Mouse (Mus musculus): Measurements from ENCODE around the gene Mtcp1. TPM values are rescaled to one million over a fixed set of nuclear protein-coding genes. Genes with fewer than 3 reads are reported as not detected.

Gene Mtcp1
- polyA plus RNA-seq, 1 experiment from 2014 or later = 7.1 TPM

- Histone ChIP-seq H3K27ac (replicated peaks; ENCODE audit: low read depth, low read length) (no peak overlapping the region), H3K36me3 (replicated peaks; ENCODE audit: control insufficient read depth, insufficient read depth, low read depth, low read length) (no peaks in the 10 kb centered on the region), H3K4me2 (ENCODE audit: low read depth, low read length) (no peak overlapping the region), H3K4me3 (ENCODE audit: low read depth, low read length) (no peak overlapping the region), H3K4me1 (ENCODE audit: control insufficient read depth, insufficient read depth, low read length) (no peaks in the 10 kb centered on the region), H3K9me3 (replicated peaks; ENCODE audit: control insufficient read depth, low read length) (no peaks in the 10 kb centered on the region), H3K27me3 (ENCODE audit: control insufficient read depth, insufficient read depth, low read length) (no peaks in the 10 kb centered on the region), H3K9ac (replicated peaks; ENCODE audit: low read length) (no peak overlapping the region)
- 85% methylated on average over 1 of the region's 1 CpGs for WGBS
- ATAC-seq (replicated peaks; ENCODE audit: insufficient number of reproducible peaks, low FRiP score, low TSS enrichment, low read depth) (no peak), DNase-seq (ENCODE audit: low spot score) (no peak)
Measured at GRCm38 (mm10) chrX:75381176-75381575, 35.2 kb downstream of the Mtcp1 start.

- Histone ChIP-seq H3K27me3 (ENCODE audit: control insufficient read depth, insufficient read depth, low read length) (no peaks in the 10 kb centered on the region), H3K27ac (replicated peaks; ENCODE audit: low read depth, low read length) (no peak overlapping the region), H3K4me3 (ENCODE audit: low read depth, low read length) (no peak overlapping the region), H3K4me1 (ENCODE audit: control insufficient read depth, insufficient read depth, low read length) (no peaks in the 10 kb centered on the region), H3K9ac (replicated peaks; ENCODE audit: low read length) (no peak overlapping the region), H3K9me3 (replicated peaks; ENCODE audit: control insufficient read depth, low read length) (no peaks in the 10 kb centered on the region), H3K36me3 (replicated peaks; ENCODE audit: control insufficient read depth, insufficient read depth, low read depth, low read length) (no peaks in the 10 kb centered on the region), H3K4me2 (ENCODE audit: low read depth, low read length) (no peak overlapping the region)
- DNase-seq (ENCODE audit: low spot score) (no peak), ATAC-seq (replicated peaks; ENCODE audit: insufficient number of reproducible peaks, low FRiP score, low TSS enrichment, low read depth) (no peak)
Measured at GRCm38 (mm10) chrX:75376815-75377214, 39.6 kb downstream of the Mtcp1 start.

GRCm38 (mm10) chrX:75372666-75373425 lies 43.5 kb downstream of the Mtcp1 start:
- ATAC-seq (replicated peaks; ENCODE audit: insufficient number of reproducible peaks, low FRiP score, low TSS enrichment, low read depth) (no peak), DNase-seq (ENCODE audit: low spot score) (no peak)
- Histone ChIP-seq H3K4me1 (ENCODE audit: control insufficient read depth, insufficient read depth, low read length) (no peaks in the 10 kb centered on the region), H3K4me3 (ENCODE audit: low read depth, low read length) (no peak overlapping the region), H3K9ac (replicated peaks; ENCODE audit: low read length) (no peak overlapping the region), H3K36me3 (replicated peaks; ENCODE audit: control insufficient read depth, insufficient read depth, low read depth, low read length) (no peaks in the 10 kb centered on the region), H3K27me3 (ENCODE audit: control insufficient read depth, insufficient read depth, low read length) (no peaks in the 10 kb centered on the region), H3K9me3 (replicated peaks; ENCODE audit: control insufficient read depth, low read length) (no peaks in the 10 kb centered on the region), H3K4me2 (ENCODE audit: low read depth, low read length) (no peak overlapping the region), H3K27ac (replicated peaks; ENCODE audit: low read depth, low read length) (no peak overlapping the region)
- WGBS = 90% methylated on average over 2 of the region's 2 CpGs

- no peak for DNase-seq (ENCODE audit: low spot score)
- Histone ChIP-seq H3K27ac (replicated peaks; ENCODE audit: low read depth, low read length) (no peak overlapping the region), H3K9ac (replicated peaks; ENCODE audit: low read length) (no peak overlapping the region), H3K4me2 (ENCODE audit: low read depth, low read length) (no peak overlapping the region), H3K4me3 (ENCODE audit: low read depth, low read length) (no peak overlapping the region), H3K9me3 (replicated peaks; ENCODE audit: control insufficient read depth, low read length) (no peaks in the 10 kb centered on the region), H3K27me3 (ENCODE audit: control insufficient read depth, insufficient read depth, low read length) (no peaks in the 10 kb centered on the region), H3K4me1 (ENCODE audit: control insufficient read depth, insufficient read depth, low read length) (no peaks in the 10 kb centered on the region), H3K36me3 (replicated peaks; ENCODE audit: control insufficient read depth, insufficient read depth, low read depth, low read length) (no peaks in the 10 kb centered on the region)
- ATAC-seq (replicated peaks; ENCODE audit: insufficient number of reproducible peaks, low FRiP score, low TSS enrichment, low read depth) = no peak
Measured at GRCm38 (mm10) chrX:75370197-75370596, 46.2 kb downstream of the Mtcp1 start.

Other genes starting within 250 kb of the Mtcp1 start
- 54.1 and 57.9 TPM in 2 replicates for gene Fundc2, start 34.2 kb downstream of the Mtcp1 start, polyA plus RNA-seq (2014; fragmentation: Nextera tagmentation; extraction: Ambion mirVana)
- gene F8, start 34.0 kb downstream of the Mtcp1 start, polyA plus RNA-seq (2014; fragmentation: Nextera tagmentation; extraction: Ambion mirVana) = 0.93 and 1.2 TPM in 2 replicates
- 23.3 and 26.2 TPM in 2 replicates for gene Cmc4, start within 50 bp of the Mtcp1 start, polyA plus RNA-seq (2014; fragmentation: Nextera tagmentation; extraction: Ambion mirVana)
- 73.9 and 75.6 TPM in 2 replicates for gene Brcc3, start within 50 bp of the Mtcp1 start, polyA plus RNA-seq (2014; fragmentation: Nextera tagmentation; extraction: Ambion mirVana)
- 212 and 232 TPM in 2 replicates for gene Vbp1, start 97.7 kb upstream of the Mtcp1 start, polyA plus RNA-seq (2014; fragmentation: Nextera tagmentation; extraction: Ambion mirVana)
- 8.2 and 8.9 TPM in 2 replicates for gene Rab39b, start 161.6 kb upstream of the Mtcp1 start, polyA plus RNA-seq (2014; fragmentation: Nextera tagmentation; extraction: Ambion mirVana)

Data from embryonic facial prominence, embryonic 11.5 days (tissue).